Mouse (Mus musculus): ENCODE measurements around the gene Olfr1438-ps1. TPM values are rescaled to one million over a fixed set of nuclear protein-coding genes. Genes with fewer than 3 reads are reported as not detected.
"Not testable (repeated sequence)": the region's sequence is repeated elsewhere in the genome, so short reads cannot be mapped to it uniquely, and the experiment has no call there.

The Olfr1438-ps1 gene
- polyA plus RNA-seq (2016; fragmentation: Nextera tagmentation; extraction: Ambion mirVana): not detected in 2 replicates

GRCm38 (mm10) chr19:12335810-12336209 lies at the start of gene Olfr1438-ps1:
TSS of gene Olfr1438-ps1 (minus strand) at chr19:12335910.
- no peak within 1 kb of the TSS for H3K9ac ChIP-seq (replicated peaks)
- H3K9me3 ChIP-seq: no peaks in the 10 kb centered on the region
- H3K4me2 ChIP-seq: no peak within 1 kb of the TSS
- 84% methylated on average over 3 of the region's 3 CpGs for WGBS
- no peaks in the 10 kb centered on the region for H3K4me1 ChIP-seq (replicated peaks)
- no peak within 1 kb of the TSS for H3K4me3 ChIP-seq (replicated peaks)
- H3K36me3 ChIP-seq: no peaks in the 10 kb centered on the region
- H3K27me3 ChIP-seq: no peaks in the 10 kb centered on the region
- H3K27ac ChIP-seq: no peak within 1 kb of the TSS
- ATAC-seq (ENCODE audit: insufficient number of reproducible peaks, insufficient read depth, low FRiP score, low TSS enrichment, low read depth): no peak

GRCm38 (mm10) chr19:12374465-12375025 lies 38.8 kb upstream of the Olfr1438-ps1 start:
- Histone ChIP-seq H3K9ac (replicated peaks) (no peak overlapping the region), H3K4me2 (no peak overlapping the region), H3K27me3 (no peaks in the 10 kb centered on the region), H3K4me3 (replicated peaks) (no peak overlapping the region), H3K9me3 (no peaks in the 10 kb centered on the region), H3K4me1 (replicated peaks) (no peaks in the 10 kb centered on the region), H3K36me3 (no peaks in the 10 kb centered on the region), H3K27ac (no peak overlapping the region)
- 65% methylated on average over 2 of the region's 2 CpGs for WGBS
- ATAC-seq (ENCODE audit: insufficient number of reproducible peaks, insufficient read depth, low FRiP score, low TSS enrichment, low read depth): no peak

GRCm38 (mm10) chr19:12373004-12373403 lies 37.3 kb upstream of the Olfr1438-ps1 start:
- no peak overlapping the region for H3K9ac ChIP-seq (replicated peaks)
- no peaks in the 10 kb centered on the region for H3K27me3 ChIP-seq
- H3K27ac ChIP-seq: no peak overlapping the region
- no peaks in the 10 kb centered on the region for H3K9me3 ChIP-seq
- no peaks in the 10 kb centered on the region for H3K4me1 ChIP-seq (replicated peaks)
- ATAC-seq (ENCODE audit: insufficient number of reproducible peaks, insufficient read depth, low FRiP score, low TSS enrichment, low read depth): no peak
- no peak overlapping the region for H3K4me2 ChIP-seq
- H3K36me3 ChIP-seq: no peaks in the 10 kb centered on the region
- WGBS: 83% methylated on average over 3 of the region's 3 CpGs
- no peak overlapping the region for H3K4me3 ChIP-seq (replicated peaks)

DNA sequence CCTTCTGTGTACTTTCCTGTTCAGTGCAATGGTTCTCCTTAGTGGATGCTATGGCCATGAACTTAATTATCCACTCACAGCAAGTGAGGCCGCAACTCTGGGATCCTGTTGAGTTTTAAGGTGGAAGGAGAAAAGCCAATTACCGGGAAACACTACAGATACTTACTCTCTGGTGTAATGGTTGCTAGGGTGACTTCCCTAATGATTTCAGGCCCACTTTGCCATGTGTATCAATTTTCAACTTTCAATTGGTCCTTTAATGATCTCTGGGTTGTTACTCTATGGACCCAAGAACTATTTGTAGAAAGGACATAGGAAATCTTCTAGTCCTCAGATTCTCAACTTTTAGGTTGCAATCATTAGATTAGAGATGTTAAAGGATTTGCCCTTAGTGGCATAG lies 10.7 kb downstream of the Olfr1438-ps1 start, which contains the start of gene Olfr1437:
Gene Olfr1437, minus strand, starts transcription at position 101 of the 400 bp plus-strand sequence.
- H3K36me3 ChIP-seq: no peaks in the 10 kb centered on the region
- 48% methylated on average over 2 of the region's 2 CpGs for WGBS

GRCm38 (mm10) chr19:12299030-12299429 lies 36.7 kb downstream of the Olfr1438-ps1 start, which contains the start of gene Olfr1436:
TSS of gene Olfr1436 (minus strand) at chr19:12299130.
- not testable (repeated sequence) for H3K9ac ChIP-seq (replicated peaks); H3K4me2 ChIP-seq; H3K9me3 ChIP-seq; H3K4me3 ChIP-seq (replicated peaks); ATAC-seq (ENCODE audit: insufficient number of reproducible peaks, insufficient read depth, low FRiP score, low TSS enrichment, low read depth); H3K27ac ChIP-seq; H3K36me3 ChIP-seq; H3K27me3 ChIP-seq; H3K4me1 ChIP-seq (replicated peaks)
- WGBS: 75% methylated on average over 1 of the region's 1 CpGs

More for the DNA sequence above, 10.7 kb downstream of the Olfr1438-ps1 start, which contains the start of gene Olfr1437:
- no peak within 1 kb of the TSS for H3K4me2 ChIP-seq
- H3K9ac ChIP-seq (replicated peaks): no peak within 1 kb of the TSS
- no peak within 1 kb of the TSS for H3K4me3 ChIP-seq (replicated peaks)
- ATAC-seq (ENCODE audit: insufficient number of reproducible peaks, insufficient read depth, low FRiP score, low TSS enrichment, low read depth): no peak
- no peaks in the 10 kb centered on the region for H3K27me3 ChIP-seq
- H3K4me1 ChIP-seq (replicated peaks): no peaks in the 10 kb centered on the region
- H3K9me3 ChIP-seq: no peaks in the 10 kb centered on the region
- H3K27ac ChIP-seq: no peak within 1 kb of the TSS

DNA sequence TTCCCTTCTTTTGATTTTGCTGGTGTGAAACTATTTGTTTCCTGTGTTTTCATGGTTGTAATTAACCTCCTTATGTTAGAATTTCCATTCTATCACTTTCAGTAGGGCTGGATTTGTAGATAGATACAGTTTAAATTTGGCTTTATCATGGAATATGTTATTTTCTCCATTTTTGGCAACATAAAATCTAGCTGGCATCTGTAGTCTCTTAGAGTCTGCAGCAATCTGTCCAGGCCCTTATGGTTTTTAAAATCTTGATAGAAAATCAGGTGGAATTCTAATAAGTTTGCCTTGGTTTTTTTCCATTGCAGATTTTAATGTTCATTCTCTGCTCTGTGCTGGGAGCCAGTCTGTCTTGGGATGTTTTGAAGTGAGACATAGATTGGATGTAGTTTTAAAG lies 42.7 kb downstream of the Olfr1438-ps1 start:
- Histone ChIP-seq H3K4me2 (no peak overlapping the region), H3K9ac (replicated peaks) (no peak overlapping the region), H3K27ac (no peak overlapping the region), H3K36me3 (no peaks in the 10 kb centered on the region), H3K9me3 (no peaks in the 10 kb centered on the region), H3K27me3 (no peaks in the 10 kb centered on the region), H3K4me1 (replicated peaks) (no peaks in the 10 kb centered on the region), H3K4me3 (replicated peaks) (no peak overlapping the region)
- ATAC-seq (ENCODE audit: insufficient number of reproducible peaks, insufficient read depth, low FRiP score, low TSS enrichment, low read depth): no peak

- Histone ChIP-seq H3K4me2 (no peak within 1 kb of the TSS), H3K27me3 (no peaks in the 10 kb centered on the region; the same call in 1 of the 2 replicates), H3K9ac (replicated peaks) (no peak within 1 kb of the TSS), H3K36me3 (no peaks in the 10 kb centered on the region), H3K27ac (no peak within 1 kb of the TSS), H3K4me3 (replicated peaks) (no peak within 1 kb of the TSS), H3K9me3 (no peaks in the 10 kb centered on the region), H3K4me1 (replicated peaks) (no peaks in the 10 kb centered on the region)
- 76% methylated on average over 2 of the region's 2 CpGs for WGBS
- ATAC-seq (ENCODE audit: insufficient number of reproducible peaks, insufficient read depth, low FRiP score, low TSS enrichment, low read depth): no peak
Measured at GRCm38 (mm10) chr19:12279554-12279953, 56.2 kb downstream of the Olfr1438-ps1 start, which contains the start of gene Olfr1434. TSS of gene Olfr1434 (plus strand) at chr19:12279854.

Other genes starting within 250 kb of the Olfr1438-ps1 start
- gene Olfr1426, start 243.9 kb downstream of the Olfr1438-ps1 start, polyA plus RNA-seq (2016; fragmentation: Nextera tagmentation; extraction: Ambion mirVana): not detected in 2 replicates
- not detected in 2 replicates for gene Olfr1427, start 232.6 kb downstream of the Olfr1438-ps1 start, polyA plus RNA-seq (2016; fragmentation: Nextera tagmentation; extraction: Ambion mirVana)
- gene Olfr1428, start 220.0 kb downstream of the Olfr1438-ps1 start, polyA plus RNA-seq (2016; fragmentation: Nextera tagmentation; extraction: Ambion mirVana): not detected in 2 replicates
- gene Olfr76, start 212.7 kb downstream of the Olfr1438-ps1 start, polyA plus RNA-seq (2016; fragmentation: Nextera tagmentation; extraction: Ambion mirVana): not detected in 2 replicates
- gene Olfr1555-ps1, start 165.8 kb downstream of the Olfr1438-ps1 start, polyA plus RNA-seq (2016; fragmentation: Nextera tagmentation; extraction: Ambion mirVana): not detected in 2 replicates
- gene Olfr1431, start 135.3 kb downstream of the Olfr1438-ps1 start, polyA plus RNA-seq (2016; fragmentation: Nextera tagmentation; extraction: Ambion mirVana): not detected in 2 replicates
- not detected in 2 replicates for gene Olfr1432, start 103.3 kb downstream of the Olfr1438-ps1 start, polyA plus RNA-seq (2016; fragmentation: Nextera tagmentation; extraction: Ambion mirVana)
- not detected in 2 replicates for gene Olfr262, start 94.3 kb downstream of the Olfr1438-ps1 start, polyA plus RNA-seq (2016; fragmentation: Nextera tagmentation; extraction: Ambion mirVana)
- gene Olfr235, start 74.9 kb downstream of the Olfr1438-ps1 start, polyA plus RNA-seq (2016; fragmentation: Nextera tagmentation; extraction: Ambion mirVana): not detected in 2 replicates
- gene Olfr1434, start 56.1 kb downstream of the Olfr1438-ps1 start, polyA plus RNA-seq (2016; fragmentation: Nextera tagmentation; extraction: Ambion mirVana): not detected in 2 replicates
- not detected in 2 replicates for gene Olfr1436, start 36.8 kb downstream of the Olfr1438-ps1 start, polyA plus RNA-seq (2016; fragmentation: Nextera tagmentation; extraction: Ambion mirVana)
- not detected in 2 replicates for gene Olfr1437, start 10.8 kb downstream of the Olfr1438-ps1 start, polyA plus RNA-seq (2016; fragmentation: Nextera tagmentation; extraction: Ambion mirVana)
- not detected in 2 replicates for gene Olfr1440, start 51.4 kb upstream of the Olfr1438-ps1 start, polyA plus RNA-seq (2016; fragmentation: Nextera tagmentation; extraction: Ambion mirVana)
- not detected in 2 replicates for gene Olfr1441, start 81.5 kb upstream of the Olfr1438-ps1 start, polyA plus RNA-seq (2016; fragmentation: Nextera tagmentation; extraction: Ambion mirVana)
- gene Pfpl, start 92.0 kb upstream of the Olfr1438-ps1 start, polyA plus RNA-seq (2016; fragmentation: Nextera tagmentation; extraction: Ambion mirVana): not detected in 2 replicates
- 0.22 and 0.25 TPM in 2 replicates for gene Mpeg1, start 124.9 kb upstream of the Olfr1438-ps1 start, polyA plus RNA-seq (2016; fragmentation: Nextera tagmentation; extraction: Ambion mirVana)
- gene Dtx4, start 165.5 kb upstream of the Olfr1438-ps1 start, polyA plus RNA-seq (2016; fragmentation: Nextera tagmentation; extraction: Ambion mirVana): 5.2 and 5.6 TPM in 2 replicates
- 18.4 and 20.2 TPM in 2 replicates for gene Fam111a, start 209.8 kb upstream of the Olfr1438-ps1 start, polyA plus RNA-seq (2016; fragmentation: Nextera tagmentation; extraction: Ambion mirVana)

Measured in limb, embryonic 12.5 days (tissue).